Mouse (Mus musculus): ENCODE results near the gene Ntmt1. TPM values are rescaled to one million over a fixed set of nuclear protein-coding genes. Genes with fewer than 3 reads are reported as not detected.

Gene Ntmt1
- 16.4 and 26.9 TPM in 2 replicates for total RNA-seq (2017)

- peak; percentile 95 for ATAC-seq (replicated peaks; ENCODE audit: low read depth, poor library complexity, severe bottlenecking)
Measured at GRCm38 (mm10) chr2:30807648-30808295, at the start of gene Ntmt1. TSS of gene Ntmt1 (plus strand) at chr2:30807826.

- ATAC-seq (replicated peaks; ENCODE audit: low read depth, poor library complexity, severe bottlenecking): 0 out of 2 replicates have a peak, but pooled peaks have one; percentile 29
Measured at GRCm38 (mm10) chr2:30758341-30759087, 49.1 kb upstream of the Ntmt1 start.

GRCm38 (mm10) chr2:30759088-30759374 lies 48.6 kb upstream of the Ntmt1 start:
- no peak for ATAC-seq (replicated peaks; ENCODE audit: low read depth, poor library complexity, severe bottlenecking)

GRCm38 (mm10) chr2:30759442-30759841 lies 48.2 kb upstream of the Ntmt1 start:
- ATAC-seq (replicated peaks; ENCODE audit: low read depth, poor library complexity, severe bottlenecking): no peak

- no peak for ATAC-seq (replicated peaks; ENCODE audit: low read depth, poor library complexity, severe bottlenecking)
Measured at GRCm38 (mm10) chr2:30759858-30760547, 47.6 kb upstream of the Ntmt1 start.

GRCm38 (mm10) chr2:30760706-30761105 lies 46.9 kb upstream of the Ntmt1 start:
- ATAC-seq (replicated peaks; ENCODE audit: low read depth, poor library complexity, severe bottlenecking): no peak

GRCm38 (mm10) chr2:30766446-30766845 lies 41.2 kb upstream of the Ntmt1 start:
- ATAC-seq (replicated peaks; ENCODE audit: low read depth, poor library complexity, severe bottlenecking): no peak

GRCm38 (mm10) chr2:30767626-30768240 lies 39.9 kb upstream of the Ntmt1 start:
- no peak for ATAC-seq (replicated peaks; ENCODE audit: low read depth, poor library complexity, severe bottlenecking)

GRCm38 (mm10) chr2:30768529-30768928 lies 39.1 kb upstream of the Ntmt1 start:
- ATAC-seq (replicated peaks; ENCODE audit: low read depth, poor library complexity, severe bottlenecking): no peak

GRCm38 (mm10) chr2:30769187-30769586 lies 38.4 kb upstream of the Ntmt1 start:
- ATAC-seq (replicated peaks; ENCODE audit: low read depth, poor library complexity, severe bottlenecking): peak; percentile 58

GRCm38 (mm10) chr2:30771368-30771805 lies 36.2 kb upstream of the Ntmt1 start:
- ATAC-seq (replicated peaks; ENCODE audit: low read depth, poor library complexity, severe bottlenecking): no peak

- peak; percentile 74 for ATAC-seq (replicated peaks; ENCODE audit: low read depth, poor library complexity, severe bottlenecking)
Measured at GRCm38 (mm10) chr2:30771806-30772460, 35.7 kb upstream of the Ntmt1 start.

- ATAC-seq (replicated peaks; ENCODE audit: low read depth, poor library complexity, severe bottlenecking): peak; percentile 10; the same call in 1 of the 2 replicates
Measured at GRCm38 (mm10) chr2:30772581-30773312, 34.9 kb upstream of the Ntmt1 start.

- ATAC-seq (replicated peaks; ENCODE audit: low read depth, poor library complexity, severe bottlenecking): no peak
Measured at GRCm38 (mm10) chr2:30773313-30774005, 34.2 kb upstream of the Ntmt1 start.

- no peak for ATAC-seq (replicated peaks; ENCODE audit: low read depth, poor library complexity, severe bottlenecking)
Measured at GRCm38 (mm10) chr2:30775955-30776354, 31.7 kb upstream of the Ntmt1 start.

- no peak for ATAC-seq (replicated peaks; ENCODE audit: low read depth, poor library complexity, severe bottlenecking)
Measured at GRCm38 (mm10) chr2:30777266-30777665, 30.4 kb upstream of the Ntmt1 start.

- ATAC-seq (replicated peaks; ENCODE audit: low read depth, poor library complexity, severe bottlenecking): no peak
Measured at GRCm38 (mm10) chr2:30778235-30778634, 29.4 kb upstream of the Ntmt1 start.

- no peak for ATAC-seq (replicated peaks; ENCODE audit: low read depth, poor library complexity, severe bottlenecking)
Measured at GRCm38 (mm10) chr2:30779241-30779640, 28.4 kb upstream of the Ntmt1 start.

Data from common myeloid progenitor, adult 5-6 weeks (primary cell).